In genomic region chr6:32017406-32018104, GRCm38 (mm10) we compare ENCODE assay signal across 9 mouse cellular contexts. TPM values are rescaled to one million over a fixed set of nuclear protein-coding genes. Genes with fewer than 3 reads are reported as not detected.
DNase-seq lines count a peak whose midpoint lies in the region; ATAC-seq and TF ChIP-seq lines count a peak whose summit lies in the region.
"Had no signal": no experiment of that assay in that cellular context is flagged by ENCODE, and none has a peak within 500 bp of the region (broad histone marks: within the 10 kb centered on the region; RNA-seq: fewer than 3 reads in every experiment).

No protein-coding gene starts in this region.

- intact Hi-C loops in left cerebral cortex, postnatal 4 days (cut with DNase I): no loop called here

- peak; percentile 23; the same call in 1 of the 2 replicates for TF ChIP-seq CTCF in cerebellum, adult 2 months (IDR thresholded peaks at IDR 0.05; ENCODE audit: borderline replicate concordance, insufficient read depth, low read depth, low read length)

- H3K9ac ChIP-seq in forebrain, embryonic 13.5 days: no peak overlapping the region
- H3K9ac ChIP-seq in forebrain, embryonic 12.5 days: no peak overlapping the region
- no peak overlapping the region for H3K9ac ChIP-seq in lung, embryonic 15.5 days

- no peaks in the 10 kb centered on the region for H3K27me3 ChIP-seq in forebrain, embryonic 13.5 days
- H3K27me3 ChIP-seq in forebrain, embryonic 12.5 days: no peaks in the 10 kb centered on the region
- H3K27me3 ChIP-seq in cerebellum, adult 2 months (ENCODE audit: control insufficient read depth, insufficient read depth, low read length): no peaks in the 10 kb centered on the region
- H3K27me3 ChIP-seq in lung, embryonic 15.5 days: no peaks in the 10 kb centered on the region

- no peak overlapping the region for H3K4me3 ChIP-seq in forebrain, embryonic 13.5 days
- H3K4me3 ChIP-seq in forebrain, embryonic 12.5 days (replicated peaks): no peak overlapping the region
- H3K4me3 ChIP-seq in cerebellum, adult 2 months (replicated peaks; ENCODE audit: insufficient read depth, low read depth, low read length): no peak overlapping the region
- no peak overlapping the region for H3K4me3 ChIP-seq in lung, embryonic 15.5 days

- no peak overlapping the region for H3K4me2 ChIP-seq in forebrain, embryonic 13.5 days
- H3K4me2 ChIP-seq in forebrain, embryonic 12.5 days: no peak overlapping the region
- H3K4me2 ChIP-seq in lung, embryonic 15.5 days: no peak overlapping the region

- ATAC-seq in forebrain, embryonic 13.5 days: peak; percentile 21; the same call in 1 of the 2 replicates
- no peak for ATAC-seq in forebrain, embryonic 12.5 days (ENCODE audit: low FRiP score)
- ATAC-seq in lung, embryonic 15.5 days (ENCODE audit: borderline replicate concordance, extremely low read depth, low FRiP score, low TSS enrichment): peak; percentile 72

- 66% methylated on average over 14 of the region's 14 CpGs for WGBS in forebrain, embryonic 13.5 days
- WGBS in forebrain, embryonic 12.5 days: 79% methylated on average over 14 of the region's 14 CpGs
- 11% methylated on average over 14 of the region's 14 CpGs for WGBS in cerebellum, adult 2 months
- WGBS in lung, embryonic 15.5 days: 50% methylated on average over 14 of the region's 14 CpGs

- no peaks in the 10 kb centered on the region for H3K9me3 ChIP-seq in forebrain, embryonic 13.5 days (replicated peaks)
- no peaks in the 10 kb centered on the region for H3K9me3 ChIP-seq in forebrain, embryonic 12.5 days
- no peaks in the 10 kb centered on the region for H3K9me3 ChIP-seq in lung, embryonic 15.5 days

- no peak for TF ChIP-seq POLR2A in cerebellum, adult 2 months (IDR thresholded peaks at IDR 0.05; ENCODE audit: borderline replicate concordance, insufficient read depth, low read length)

- H3K4me1 ChIP-seq in forebrain, embryonic 13.5 days: peaks cover 16% of the 10 kb centered on the region
- no peaks in the 10 kb centered on the region for H3K4me1 ChIP-seq in forebrain, embryonic 12.5 days
- H3K4me1 ChIP-seq in cerebellum, adult 2 months (ENCODE audit: control insufficient read depth, insufficient read depth, low read length): peaks cover 16% of the 10 kb centered on the region
- H3K4me1 ChIP-seq in lung, embryonic 15.5 days: peaks cover 19% of the 10 kb centered on the region

- H3K27ac ChIP-seq in forebrain, embryonic 13.5 days: no peak overlapping the region
- no peak overlapping the region for H3K27ac ChIP-seq in forebrain, embryonic 12.5 days
- no peak overlapping the region for H3K27ac ChIP-seq in cerebellum, adult 2 months (ENCODE audit: insufficient read depth, low read length)
- peak overlapping the region; percentile 72 for H3K27ac ChIP-seq in lung, embryonic 15.5 days

- H3K36me3 ChIP-seq in forebrain, embryonic 13.5 days (ENCODE audit: poor library complexity, severe bottlenecking): no peaks in the 10 kb centered on the region
- H3K36me3 ChIP-seq in forebrain, embryonic 12.5 days (replicated peaks): no peaks in the 10 kb centered on the region
- H3K36me3 ChIP-seq in lung, embryonic 15.5 days: no peaks in the 10 kb centered on the region

- DNase-seq in left cerebral cortex, postnatal 4 days: peak; percentile 41
- no peak for DNase-seq in left cerebral cortex, adult 18-20 months (ENCODE audit: low spot score in 2 of 2)
- DNase-seq in cerebellum, adult 2 months: peak; percentile 56 to 71
- DNase-seq in testis, postnatal 10 days (ENCODE audit: low spot score): no peak
- no peak for DNase-seq in natural killer cell, adult 2 months (ENCODE audit: low spot score in 2 of 2)

RNA-seq across cellular contexts. Expression of gene 1700012A03Rik, which starts 32.5 kb away (rescaled TPM):
- not detected in 2 replicates for polyA plus RNA-seq in forebrain, embryonic 13.5 days (2015; fragmentation: Nextera tagmentation; extraction: Ambion mirVana)
- not detected in 2 replicates for polyA plus RNA-seq in forebrain, embryonic 12.5 days (2016; fragmentation: Nextera tagmentation; extraction: Ambion mirVana)
- not detected for total RNA-seq in left cerebral cortex, postnatal 4 days (2021)
- not detected for total RNA-seq in left cerebral cortex, adult 18-20 months (2021)
- not detected in 2 replicates for polyA plus RNA-seq in cerebellum, adult 2 months (2012; rRNA removed)
- not detected in 2 replicates for polyA plus RNA-seq in lung, embryonic 15.5 days (2015; fragmentation: Nextera tagmentation; extraction: Ambion mirVana)
- polyA plus RNA-seq: limb, embryonic 11.5 days had no signal

Comparison
In these comparisons a context has a peak if more than half of its experiments do, and no peak if none do; other contexts are left out.
1. DNase-seq: peak in left cerebral cortex, postnatal 4 days (single experiment) and cerebellum, adult 2 months (2 of 2); none in left cerebral cortex, adult 18-20 months (0 of 2), testis, postnatal 10 days (single experiment) and natural killer cell, adult 2 months (0 of 2).